Mouse (Mus musculus) T-cell, adult 2 months (primary cell): ENCODE data around the gene Thyn1.
A peak's percentile ranks its signal among the peaks of the same experiment; 100 is the strongest.

Experiments used
- DNase-seq: peaks from one replicate; pipeline ENCODE4 v3.0.0; 2022; ENCODE audit warnings: low spot score

The Thyn1 gene

DNA sequence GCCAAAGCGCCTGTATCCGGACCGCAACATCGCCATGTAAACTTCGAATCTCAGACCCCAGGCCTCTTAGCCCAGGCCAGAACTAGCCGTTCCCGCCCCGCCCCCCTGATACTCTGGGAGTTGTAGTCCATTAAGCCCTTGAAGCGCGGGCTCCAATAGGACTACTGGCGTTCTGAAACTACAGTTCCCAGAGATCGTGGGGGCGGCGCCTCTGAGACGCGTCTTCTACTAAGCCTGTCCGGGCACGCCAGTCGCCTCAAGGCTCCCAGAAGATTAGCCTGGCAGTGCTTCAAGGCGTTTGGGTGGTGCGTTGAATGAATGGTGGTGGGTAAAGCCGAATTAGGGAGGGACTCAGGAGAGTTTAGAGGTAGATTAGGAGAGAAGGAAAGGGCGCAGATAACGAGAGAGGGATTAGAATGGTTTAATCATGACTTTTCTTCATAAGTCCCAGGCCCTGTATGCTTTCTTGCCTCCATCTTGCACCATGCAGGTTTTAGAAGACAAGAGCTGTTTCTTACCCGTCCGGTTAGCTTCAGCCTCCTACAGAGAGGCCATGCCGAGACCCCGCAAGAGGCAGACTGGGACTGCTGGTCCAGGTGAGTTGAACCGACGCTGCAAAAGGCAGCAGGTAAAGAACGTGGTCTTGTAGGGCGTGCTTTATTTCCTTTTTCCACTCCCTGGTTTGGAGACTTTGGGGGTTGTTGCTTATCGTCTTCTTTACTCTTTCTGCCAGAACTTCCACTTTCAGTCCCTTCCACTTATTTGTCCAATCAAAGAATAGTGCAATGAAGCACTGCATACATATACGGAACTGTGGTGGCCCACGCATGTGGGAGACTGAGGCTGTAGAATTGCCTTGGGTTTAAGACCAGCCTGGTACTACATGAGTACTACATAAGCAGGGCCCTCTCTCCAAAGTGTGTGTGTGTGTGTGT lies at the start of gene Thyn1, which contains the start of gene Acad8:
Gene Thyn1 (plus strand): TSS at position 250 of the 935 bp plus-strand sequence.
Gene Acad8 (minus strand): TSS at position 106 of the 935 bp plus-strand sequence.
- DNase-seq = peak; percentile 92

DNA sequence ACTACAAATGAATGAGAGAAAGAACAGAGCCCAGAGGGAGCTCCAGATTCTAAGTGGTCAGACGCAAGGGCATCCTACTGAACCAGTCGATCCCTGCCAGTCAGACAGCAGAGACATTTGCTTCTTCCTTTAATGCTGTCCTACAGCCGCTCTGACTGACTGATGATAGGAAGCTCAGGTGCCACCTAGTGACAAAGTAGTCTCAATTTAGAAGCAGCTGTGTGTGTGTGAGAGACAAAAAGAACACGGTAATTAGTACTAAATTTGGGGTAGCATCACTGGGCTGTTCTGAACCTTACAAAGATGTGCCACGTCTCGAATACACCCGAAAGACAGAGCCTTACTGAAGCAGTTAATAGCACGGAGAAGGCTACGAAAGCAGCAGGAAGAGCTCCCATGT lies 21.8 kb upstream of the Thyn1 start:
- DNase-seq = no peak

- no peak for DNase-seq
Observed at GRCm38 (mm10) chr9:26978776-26979175, 20.7 kb upstream of the Thyn1 start.

GRCm38 (mm10) chr9:26985090-26985613 lies 14.4 kb upstream of the Thyn1 start:
- DNase-seq = no peak

- no peak for DNase-seq
Observed at GRCm38 (mm10) chr9:26985668-26986277, 13.7 kb upstream of the Thyn1 start.

- DNase-seq = no peak
Observed at GRCm38 (mm10) chr9:26990181-26990580, 9.3 kb upstream of the Thyn1 start.

DNA sequence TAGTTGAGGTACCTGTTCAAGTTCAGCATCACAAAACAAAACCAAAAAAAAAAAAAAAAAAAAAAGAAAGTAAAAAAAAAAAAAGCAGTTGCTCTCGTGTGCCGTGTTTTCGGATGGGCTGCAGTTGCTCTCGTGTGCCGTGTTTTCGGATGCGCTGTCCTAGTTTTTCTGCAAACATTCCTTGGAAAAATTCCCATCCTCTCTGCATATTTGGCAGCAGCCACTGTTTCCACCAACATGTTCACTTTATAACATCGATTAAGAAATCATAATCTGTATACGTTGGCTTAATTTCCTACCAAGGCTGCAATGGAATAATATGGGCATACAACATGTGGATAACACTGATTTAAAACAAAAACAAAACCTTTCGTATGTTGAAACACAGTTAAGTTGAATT lies 6.4 kb upstream of the Thyn1 start:
- DNase-seq = no peak

GRCm38 (mm10) chr9:26993900-26994299 lies 5.6 kb upstream of the Thyn1 start:
- no peak for DNase-seq

DNA sequence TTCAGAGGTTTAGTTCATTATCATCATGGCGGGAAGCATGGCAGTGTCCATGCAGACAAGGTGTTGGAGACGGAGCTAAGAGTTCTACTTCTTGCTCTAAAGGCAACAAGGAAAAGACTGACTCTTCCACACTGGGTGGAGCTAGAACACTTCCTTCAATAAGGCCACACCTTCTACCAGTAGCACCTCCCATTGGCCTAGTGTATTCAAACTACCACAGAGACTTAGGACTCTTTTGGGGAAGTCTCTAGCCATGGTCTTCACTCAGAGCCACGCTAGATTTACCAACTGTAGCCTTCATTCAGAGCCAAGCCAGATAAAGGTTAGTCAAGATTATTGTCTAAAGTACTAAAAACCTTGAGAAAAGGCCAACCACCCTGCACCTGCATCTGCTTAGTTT lies 2.4 kb upstream of the Thyn1 start:
- no peak for DNase-seq

DNA sequence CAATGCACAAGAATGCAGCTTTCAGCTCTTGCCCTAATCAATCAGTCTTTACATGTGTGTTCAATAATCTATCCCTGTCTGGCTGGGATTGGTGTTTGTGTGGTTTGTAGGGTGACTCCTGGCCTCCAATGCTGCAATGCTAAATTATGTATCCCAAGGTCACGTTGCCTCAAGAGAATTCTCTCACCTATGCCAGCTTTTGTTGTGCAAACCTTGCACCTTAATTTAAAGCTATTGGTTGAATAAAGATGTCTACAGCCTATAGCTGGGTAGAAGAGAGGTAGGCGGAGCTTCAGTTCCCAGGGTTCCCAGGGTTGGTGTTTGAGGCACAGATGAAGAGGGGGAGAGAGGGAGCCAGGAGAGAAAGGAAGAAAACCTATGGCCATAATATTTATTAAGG lies 2.0 kb upstream of the Thyn1 start:
- DNase-seq = no peak

DNA sequence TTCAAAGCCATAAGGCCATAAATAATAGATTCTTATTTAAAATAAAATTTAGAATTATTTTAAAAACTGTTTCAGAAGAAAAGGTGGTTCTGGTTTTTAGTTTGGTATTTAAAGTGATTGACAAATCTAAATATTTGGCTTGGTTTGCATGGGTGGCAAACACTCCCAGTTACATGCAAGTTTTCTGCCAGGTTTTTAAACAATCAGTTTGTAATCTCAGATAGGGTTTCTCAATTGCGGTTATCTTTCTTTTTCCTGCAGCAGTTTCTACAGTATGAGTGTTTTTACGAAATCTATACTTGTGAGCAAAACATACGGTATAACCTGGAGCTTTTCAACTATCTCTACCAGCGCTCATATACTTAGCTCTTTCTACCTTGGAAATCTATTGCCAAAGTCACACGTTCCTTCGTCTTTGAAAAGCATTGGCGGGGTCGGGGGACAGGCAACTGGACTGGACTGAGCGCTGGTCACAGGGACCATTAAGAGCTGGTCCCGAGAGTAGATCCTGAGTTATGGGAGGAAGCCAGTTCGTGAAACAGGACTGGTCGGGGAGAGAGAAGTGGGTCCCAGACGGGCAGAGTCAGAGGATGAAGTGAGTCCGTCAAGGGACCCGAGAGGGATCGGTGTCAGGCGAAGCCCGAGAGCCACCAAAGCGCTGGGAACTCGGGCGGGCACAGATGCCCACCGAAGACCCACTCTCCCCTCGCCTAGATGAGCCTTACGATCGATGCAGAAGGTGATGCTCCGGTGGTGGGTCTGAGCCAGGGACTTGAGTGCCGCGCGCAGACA lies 645 bp upstream of the Thyn1 start:
- no peak for DNase-seq

DNA sequence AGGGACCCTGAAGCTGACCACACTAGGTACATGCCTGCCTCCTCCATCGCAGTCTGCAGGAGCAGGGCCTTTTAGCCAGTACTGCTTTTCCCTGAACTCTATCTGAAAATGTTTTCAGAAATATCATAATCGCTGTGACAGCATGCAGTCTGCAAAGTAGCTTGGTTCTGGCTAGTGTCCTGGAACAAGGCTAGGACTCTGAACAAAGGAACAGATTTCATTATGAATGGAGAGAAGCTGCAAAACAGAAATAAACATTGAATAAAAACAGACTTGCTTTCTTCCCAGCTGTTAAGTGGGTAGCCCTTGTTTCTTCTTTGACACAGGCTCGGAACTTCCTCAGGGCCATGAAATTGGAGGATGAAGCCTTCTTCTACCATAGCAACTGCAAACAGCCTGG lies 5.7 kb downstream of the Thyn1 start:
- no peak for DNase-seq

DNA sequence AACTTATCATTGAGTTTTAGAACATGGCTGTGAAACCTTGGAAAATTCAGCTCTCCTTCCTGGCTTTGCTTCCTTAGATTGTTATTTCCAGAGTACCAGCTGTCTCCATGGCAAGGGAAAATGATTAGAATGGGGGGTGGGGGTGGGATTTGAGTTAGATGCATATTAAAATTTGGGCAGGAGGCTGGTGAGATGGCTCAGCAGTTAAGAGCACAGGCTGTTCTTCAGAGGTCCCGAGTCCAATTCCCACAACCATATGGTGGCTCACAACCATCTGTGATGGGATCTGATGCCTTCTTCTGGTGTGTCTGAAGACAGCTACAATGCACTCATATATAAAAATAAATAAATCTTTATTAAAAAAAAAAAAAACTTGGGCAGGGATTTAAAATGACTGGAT lies 6.4 kb downstream of the Thyn1 start:
- DNase-seq = no peak

GRCm38 (mm10) chr9:27006866-27007265 lies 7.4 kb downstream of the Thyn1 start:
- no peak for DNase-seq

GRCm38 (mm10) chr9:27009231-27009630 lies 9.7 kb downstream of the Thyn1 start:
- no peak for DNase-seq

- DNase-seq = no peak
Observed at GRCm38 (mm10) chr9:27011572-27011971, 12.1 kb downstream of the Thyn1 start.

DNA sequence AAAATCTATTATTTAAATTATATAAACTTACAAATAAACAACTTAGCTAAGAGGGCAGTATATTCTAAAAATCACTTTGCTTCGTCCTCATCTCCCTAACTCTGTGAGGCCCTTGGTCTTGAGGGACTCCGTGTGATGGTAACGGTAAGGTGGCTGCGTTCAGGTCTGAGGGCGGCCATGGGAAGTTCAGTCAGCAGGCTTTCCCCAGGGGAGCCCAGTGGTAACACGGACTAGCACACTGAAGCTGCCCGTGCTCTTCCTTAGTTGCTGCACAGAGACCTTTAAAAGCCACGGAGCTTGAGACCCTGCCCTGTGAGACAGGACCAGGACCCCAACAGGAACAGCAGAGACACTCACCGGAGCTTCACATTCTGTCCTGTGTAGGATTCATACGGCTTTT lies 19.5 kb downstream of the Thyn1 start:
- DNase-seq = no peak

DNA sequence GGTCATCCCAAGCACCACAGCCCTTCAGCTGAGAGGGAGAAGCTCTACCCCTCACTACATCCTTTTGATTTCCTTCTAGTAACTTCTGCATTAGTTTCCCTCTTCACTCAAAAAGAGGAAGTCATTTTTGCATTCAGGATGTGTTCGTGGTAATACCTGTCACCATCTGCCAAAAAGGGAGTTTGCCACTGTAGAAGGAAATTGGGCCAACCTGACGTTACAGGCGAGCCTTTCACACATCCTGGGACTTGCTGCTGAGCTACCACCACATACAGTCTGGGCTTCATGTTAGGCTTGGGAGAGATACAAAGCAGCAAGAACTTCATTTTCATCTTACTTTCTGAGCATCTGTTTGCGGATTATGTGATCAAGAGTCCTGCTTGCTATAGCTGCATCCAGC lies 24.2 kb downstream of the Thyn1 start:
- peak; percentile 22 for DNase-seq

DNA sequence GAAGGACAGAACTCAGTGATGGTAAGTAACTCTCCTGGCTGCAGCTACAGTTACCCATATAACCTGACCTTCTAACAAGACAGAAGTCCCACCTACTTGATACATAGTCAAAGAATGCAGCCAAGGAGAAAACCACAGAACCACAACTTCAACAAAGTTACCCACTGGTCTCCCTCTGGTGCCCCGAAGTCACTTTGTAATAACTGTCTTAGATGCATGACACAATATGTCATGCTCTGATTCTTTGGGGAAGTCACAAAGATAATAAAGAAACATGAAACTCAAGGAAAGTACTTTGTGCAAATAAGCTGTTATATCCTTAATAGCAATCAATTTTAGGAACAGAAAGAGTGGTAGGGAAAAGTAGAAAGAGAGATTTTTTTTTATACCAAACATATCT lies 27.2 kb downstream of the Thyn1 start:
- no peak for DNase-seq

DNA sequence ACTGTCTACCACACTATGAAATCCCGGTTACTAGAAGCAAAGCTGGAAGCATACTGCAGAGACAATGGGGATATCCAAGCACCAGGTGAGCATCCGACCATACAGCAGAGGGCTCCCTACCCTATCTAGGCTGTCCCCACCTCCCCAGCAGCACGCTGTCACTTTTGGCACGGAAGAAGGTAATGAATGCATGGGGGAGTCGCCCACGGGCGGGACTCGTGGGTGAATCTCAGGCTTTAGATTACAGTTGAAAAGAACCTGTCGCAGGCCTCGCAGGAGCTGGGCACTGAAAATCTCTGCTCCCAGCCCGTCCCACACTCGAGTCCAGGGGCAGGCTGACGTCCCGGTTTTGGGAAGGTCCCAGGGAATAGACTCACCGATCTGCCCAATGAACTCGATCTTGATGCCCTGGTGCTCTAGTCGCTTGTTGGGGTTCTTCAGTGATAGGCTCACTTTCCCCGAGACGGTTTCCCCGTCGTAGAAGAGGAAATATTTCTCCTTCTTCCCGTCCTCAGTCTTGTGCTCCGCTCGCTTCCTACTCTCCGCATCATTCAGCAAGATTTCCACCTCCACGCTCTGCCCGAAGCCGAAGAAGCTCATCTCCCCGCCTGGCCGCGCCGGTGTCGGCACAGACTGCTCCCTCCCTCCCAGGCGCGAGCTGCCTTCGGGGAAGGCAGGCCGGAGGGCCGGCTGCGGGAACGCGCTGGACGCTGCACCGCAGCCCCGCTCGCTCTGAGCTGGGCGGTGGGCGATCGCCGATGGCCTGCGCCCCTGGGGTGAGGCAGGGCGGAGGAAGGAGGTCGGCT lies 29.7 kb downstream of the Thyn1 start:
- peak; percentile 60 for DNase-seq
